Mouse (Mus musculus) limb, embryonic 11.5 days (tissue): Measurements from ENCODE around the gene Vps52. TPM values are rescaled to one million over a fixed set of nuclear protein-coding genes. Genes with fewer than 3 reads are reported as not detected.

Experiments used
- ATAC-seq: fragments of 200-750 bp; cut with Nextera tagmentation; 2 replicates; pipeline ENCODE4 v1.8.0; 2017; ENCODE audit warnings: low read depth; ENCODE audit not compliant: insufficient number of reproducible peaks, low FRiP score, low TSS enrichment
- DNase-seq: peaks from one replicate; pipeline ENCODE4 v3.0.0-alpha.2; 2015; ENCODE audit warnings: low spot score
- H3K27ac ChIP-seq: fragments of 300-500 bp; sonication (generic); replicated peaks from 2 replicates; pipeline ENCODE4 v1.5.1; 2014; ENCODE audit warnings: low read depth, mild to moderate bottlenecking, low read length
- H3K27me3 ChIP-seq: fragments of 300-500 bp; sonication (generic); 2 replicates; pipeline ENCODE4 v1.6.1; 2014; ENCODE audit warnings: mild to moderate bottlenecking, low read length, mixed read lengths; ENCODE audit not compliant: control insufficient read depth, insufficient read depth
- H3K36me3 ChIP-seq: fragments of 300-500 bp; sonication (generic); 2 replicates; pipeline ENCODE4 v1.6.1; 2014; ENCODE audit warnings: mild to moderate bottlenecking, low read length, moderate library complexity, mixed read lengths; ENCODE audit not compliant: control insufficient read depth, insufficient read depth
- H3K4me1 ChIP-seq: fragments of 300-500 bp; sonication (generic); 2 replicates; pipeline ENCODE4 v1.6.1; 2014; ENCODE audit warnings: low read length, mixed read lengths; ENCODE audit not compliant: control insufficient read depth, insufficient read depth
- H3K4me2 ChIP-seq: fragments of 300-500 bp; sonication (generic); 2 replicates; pipeline ENCODE4 v1.6.1; 2014; ENCODE audit warnings: low read depth, mild to moderate bottlenecking, moderate library complexity; ENCODE audit not compliant: severe bottlenecking
- H3K4me3 ChIP-seq: fragments of 300-500 bp; sonication (generic); 2 replicates; pipeline ENCODE4 v1.5.1; 2014; ENCODE audit warnings: low read depth, low read length
- H3K9ac ChIP-seq: fragments of 300-500 bp; sonication (generic); 2 replicates; pipeline ENCODE4 v1.6.1; 2014; ENCODE audit warnings: mild to moderate bottlenecking, low read length
- H3K9me3 ChIP-seq: fragments of 300-500 bp; sonication (generic); 2 replicates; pipeline ENCODE4 v1.6.1; 2016; ENCODE audit warnings: low read length; ENCODE audit not compliant: control insufficient read depth
- WGBS: fragments of 180-500 bp; shearing (Covaris S2); extraction: QIAGEN DNeasy Blood & Tissue Kit; methylation state at CpG from one replicate; pipeline ENCODE4 v1.1.7; 2014; 5-methylcytosine and 5-hydroxymethylcytosine counted together
- polyA plus RNA-seq: library from polyadenylated mRNA; unstranded; fragments of >200 nt; fragmentation: Nextera tagmentation; extraction: Ambion mirVana; gene quantifications from 2 replicates; pipeline ENCODE4 v1.2.1, GENCODE M21; 2014

Vps52 gene
- polyA plus RNA-seq, 1 experiment from 2014 or later = 35.6 TPM

- Histone ChIP-seq H3K9ac (no peak overlapping the region), H3K27me3 (no peaks in the 10 kb centered on the region), H3K4me1 (peaks cover 14% of the 10 kb centered on the region), H3K4me2 (no peak overlapping the region), H3K36me3 (0 out of 2 replicates have a peak, but pooled peaks cover 2% of the 10 kb centered on the region), H3K9me3 (no peaks in the 10 kb centered on the region), H3K27ac (no peak overlapping the region), H3K4me3 (no peak overlapping the region)
- WGBS = 73% methylated on average over 17 of the region's 17 CpGs
- peak; percentile 55 for DNase-seq
- no peak for ATAC-seq
Observed at GRCm38 (mm10) chr17:33926207-33926932, 29.2 kb upstream of the Vps52 start.

- H3K27me3 ChIP-seq = no peaks in the 10 kb centered on the region
- ATAC-seq = no peak
- no peaks in the 10 kb centered on the region for H3K9me3 ChIP-seq
- peak overlapping the region; percentile 73 for H3K9ac ChIP-seq
- H3K36me3 ChIP-seq = 0 out of 2 replicates have a peak, but pooled peaks cover 2% of the 10 kb centered on the region
- no peak for DNase-seq
- H3K27ac ChIP-seq = no peak overlapping the region
- peak overlapping the region; percentile 99 for H3K4me2 ChIP-seq
- H3K4me3 ChIP-seq = peak overlapping the region; percentile 91
- H3K4me1 ChIP-seq = peaks cover 15% of the 10 kb centered on the region
- 64% methylated on average over 21 of the region's 21 CpGs for WGBS
Observed at GRCm38 (mm10) chr17:33928251-33928947, 27.2 kb upstream of the Vps52 start.

GRCm38 (mm10) chr17:33929371-33930279 lies 26.0 kb upstream of the Vps52 start, which contains the start of gene Rgl2:
TSS of gene Rgl2 (plus strand) at chr17:33929543.
- Histone ChIP-seq H3K9ac (peak within 1 kb of the TSS; percentile 81), H3K4me1 (peaks cover 15% of the 10 kb centered on the region), H3K27me3 (no peaks in the 10 kb centered on the region), H3K27ac (peak within 1 kb of the TSS; percentile 87), H3K4me3 (peak within 1 kb of the TSS; percentile 91), H3K4me2 (peak within 1 kb of the TSS; percentile 99), H3K9me3 (no peaks in the 10 kb centered on the region), H3K36me3 (0 out of 2 replicates have a peak, but pooled peaks cover 4% of the 10 kb centered on the region)
- ATAC-seq (peak; percentile 73), DNase-seq (peak; percentile 97)
- WGBS = under 1% methylated on average over 76 of the region's 80 CpGs

GRCm38 (mm10) chr17:33930280-33931158 lies 25.1 kb upstream of the Vps52 start:
- H3K27ac ChIP-seq = peak overlapping the region; percentile 87
- WGBS = under 1% methylated on average over 42 of the region's 45 CpGs
- H3K9me3 ChIP-seq = no peaks in the 10 kb centered on the region
- H3K4me1 ChIP-seq = peaks cover 15% of the 10 kb centered on the region
- DNase-seq (no peak), ATAC-seq (no peak)
- H3K4me2 ChIP-seq = peak overlapping the region; percentile 99
- peak overlapping the region; percentile 91 for H3K4me3 ChIP-seq
- H3K27me3 ChIP-seq = no peaks in the 10 kb centered on the region
- peak overlapping the region; percentile 81 for H3K9ac ChIP-seq
- H3K36me3 ChIP-seq = 0 out of 2 replicates have a peak, but pooled peaks cover 6% of the 10 kb centered on the region

- Histone ChIP-seq H3K4me2 (peak overlapping the region; percentile 99), H3K9me3 (no peaks in the 10 kb centered on the region), H3K27ac (no peak overlapping the region), H3K9ac (peak overlapping the region; percentile 81), H3K36me3 (0 out of 2 replicates have a peak, but pooled peaks cover 6% of the 10 kb centered on the region), H3K4me1 (peaks cover 15% of the 10 kb centered on the region), H3K4me3 (peak overlapping the region; percentile 91), H3K27me3 (no peaks in the 10 kb centered on the region)
- WGBS = 32% methylated on average over 18 of the region's 18 CpGs
- no peak for DNase-seq
- no peak for ATAC-seq
Observed at GRCm38 (mm10) chr17:33931159-33931866, 24.3 kb upstream of the Vps52 start.

- Histone ChIP-seq H3K4me2 (no peak overlapping the region), H3K4me3 (no peak overlapping the region), H3K9me3 (no peaks in the 10 kb centered on the region), H3K27me3 (no peaks in the 10 kb centered on the region), H3K36me3 (peaks cover 7% of the 10 kb centered on the region; the same call in 1 of the 2 replicates), H3K9ac (no peak overlapping the region), H3K4me1 (peaks cover 15% of the 10 kb centered on the region), H3K27ac (no peak overlapping the region)
- 92% methylated on average over 11 of the region's 11 CpGs for WGBS
- no peak for ATAC-seq
- DNase-seq = no peak
Observed at GRCm38 (mm10) chr17:33931947-33932346, 23.7 kb upstream of the Vps52 start.

GRCm38 (mm10) chr17:33932448-33932847 lies 23.2 kb upstream of the Vps52 start:
- H3K27me3 ChIP-seq = no peaks in the 10 kb centered on the region
- peaks cover 10% of the 10 kb centered on the region; the same call in 1 of the 2 replicates for H3K36me3 ChIP-seq
- no peak overlapping the region for H3K4me3 ChIP-seq
- H3K9ac ChIP-seq = no peak overlapping the region
- no peak overlapping the region for H3K27ac ChIP-seq
- H3K9me3 ChIP-seq = no peaks in the 10 kb centered on the region
- H3K4me2 ChIP-seq = no peak overlapping the region
- DNase-seq (no peak), ATAC-seq (no peak)
- WGBS = 93% methylated on average over 14 of the region's 14 CpGs
- H3K4me1 ChIP-seq = peaks cover 15% of the 10 kb centered on the region
